Mouse (Mus musculus) yolk sac, embryonic 10.5 days (tissue): Measurements from ENCODE around the gene Tmem259.

Experiments used
- DNase-seq: peaks from one replicate; pipeline ENCODE4 v3.0.0-alpha.2; 2017; ENCODE audit warnings: low spot score

The Tmem259 gene

DNA sequence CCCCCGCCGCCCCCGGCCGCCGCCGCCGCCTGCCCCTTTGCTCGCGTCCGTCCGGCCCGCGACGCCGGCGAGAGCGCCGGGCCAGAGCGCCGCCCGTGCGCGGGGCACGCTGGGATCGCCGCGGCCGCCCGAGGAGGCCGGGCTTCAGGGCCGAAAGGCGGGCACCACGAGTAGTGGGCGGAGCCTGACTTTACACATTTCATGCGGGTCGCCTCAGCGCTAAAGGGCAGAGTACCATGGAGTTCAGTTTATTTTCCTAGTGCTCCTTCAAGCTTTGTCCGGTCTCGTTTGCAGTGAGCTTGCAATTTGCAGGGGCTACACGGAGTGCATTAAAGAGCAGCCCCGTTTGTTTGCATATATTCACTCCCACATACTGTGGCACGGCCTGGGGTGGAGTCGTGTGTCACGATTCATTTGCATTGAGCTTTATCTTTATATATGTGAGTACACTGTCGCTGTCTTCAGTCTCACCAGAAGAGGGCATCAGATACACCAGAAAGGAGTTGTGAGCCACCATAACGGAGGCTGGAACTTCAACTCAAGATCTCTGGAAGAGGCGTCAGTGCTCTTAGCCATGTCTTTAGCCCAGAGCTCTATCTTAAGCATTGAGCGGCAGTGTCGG lies at the start of gene Tmem259:
Tmem259 (minus strand) TSS at position 136 of the 622 bp plus-strand sequence.
- DNase-seq, result peak; percentile 93

DNA sequence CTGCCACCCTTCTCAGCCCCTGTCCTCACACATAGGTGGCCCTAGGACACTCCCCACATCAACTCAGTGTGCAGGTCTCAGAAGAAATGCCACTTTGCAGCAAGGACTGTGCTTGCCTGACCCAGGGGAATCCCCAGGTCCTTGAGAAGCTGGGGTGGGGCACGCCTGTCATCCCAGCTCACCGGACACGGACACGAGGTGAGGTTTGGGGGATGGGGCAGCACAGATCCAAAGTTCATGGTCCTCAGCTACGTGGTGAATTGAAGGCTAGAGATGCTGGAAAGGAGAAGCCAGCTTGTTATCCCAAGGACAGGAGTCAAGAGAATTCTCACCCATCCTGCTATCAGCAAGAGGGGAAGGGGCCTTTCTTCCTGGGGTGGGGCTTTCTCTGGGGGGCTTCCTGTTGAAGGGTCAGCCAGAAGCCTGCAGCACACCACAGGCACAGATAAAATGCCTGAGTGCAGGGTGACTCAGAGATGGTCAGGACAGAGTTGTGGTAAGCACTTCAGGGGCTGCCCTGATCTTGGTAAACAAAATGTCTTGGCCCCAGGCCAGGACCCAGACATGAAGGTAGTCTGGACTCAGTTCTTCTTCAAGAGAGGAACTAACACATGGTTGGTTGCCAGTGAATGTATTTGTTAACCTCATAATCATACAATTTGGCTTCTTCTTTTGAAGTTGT lies 48.8 kb upstream of the Tmem259 start:
- DNase-seq, result peak; percentile 90

DNA sequence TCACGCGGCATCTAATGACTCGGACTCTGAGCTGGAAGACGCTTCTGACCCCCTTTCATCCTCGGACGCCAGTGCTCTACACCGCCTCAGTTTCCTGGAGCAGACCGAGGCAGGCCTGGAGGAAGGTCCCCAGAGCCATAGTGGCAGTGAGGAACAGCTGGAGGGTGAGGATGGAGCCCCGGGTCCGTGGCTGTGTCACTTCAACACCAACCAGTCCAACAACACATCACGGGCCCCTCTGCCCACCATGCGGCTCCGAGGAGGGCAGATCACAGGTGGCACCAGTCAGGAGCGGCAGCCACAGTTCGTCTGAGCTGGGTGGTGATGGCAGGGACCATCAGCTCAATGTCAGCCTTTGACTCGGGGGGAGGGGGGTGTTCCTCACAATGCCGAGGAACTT lies 46.6 kb upstream of the Tmem259 start:
- DNase-seq, result no peak

DNA sequence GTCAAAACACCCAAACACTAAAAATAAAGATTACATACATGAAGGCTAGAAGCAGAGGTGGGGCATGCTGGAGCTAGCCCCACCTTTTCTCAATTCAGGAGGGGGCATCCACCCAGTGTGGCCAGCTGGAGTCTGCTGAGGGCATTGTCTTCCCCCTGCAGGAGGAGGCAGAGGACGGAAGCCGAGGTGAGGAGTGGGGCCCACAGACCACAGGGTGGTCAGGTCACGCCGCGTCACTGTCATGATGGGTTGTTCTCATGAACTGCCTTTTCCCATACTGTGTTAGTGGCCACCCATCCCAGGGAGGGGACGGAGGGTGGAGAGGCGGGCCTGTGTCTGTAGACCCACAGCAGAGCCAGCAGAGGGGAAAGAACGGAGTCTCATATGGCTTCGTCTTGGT lies 46.1 kb upstream of the Tmem259 start:
- DNase-seq, result no peak

DNA sequence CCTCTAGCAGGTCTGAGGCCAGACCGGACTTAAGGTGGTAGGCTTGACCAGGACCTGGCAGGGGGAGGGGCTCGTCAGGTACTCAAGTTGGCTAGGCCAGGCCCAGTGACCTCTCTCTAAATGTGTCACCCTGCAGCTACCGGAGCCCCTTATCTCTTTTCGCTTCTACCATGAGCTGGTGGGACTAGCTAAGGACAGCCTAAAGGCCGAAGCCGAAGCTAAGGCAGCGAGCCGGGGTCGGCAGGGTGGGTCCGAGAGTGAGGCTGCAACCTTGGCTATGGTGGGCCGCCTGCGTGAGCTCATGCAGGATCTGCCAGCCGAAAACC lies 44.4 kb upstream of the Tmem259 start:
- no peak for DNase-seq

DNA sequence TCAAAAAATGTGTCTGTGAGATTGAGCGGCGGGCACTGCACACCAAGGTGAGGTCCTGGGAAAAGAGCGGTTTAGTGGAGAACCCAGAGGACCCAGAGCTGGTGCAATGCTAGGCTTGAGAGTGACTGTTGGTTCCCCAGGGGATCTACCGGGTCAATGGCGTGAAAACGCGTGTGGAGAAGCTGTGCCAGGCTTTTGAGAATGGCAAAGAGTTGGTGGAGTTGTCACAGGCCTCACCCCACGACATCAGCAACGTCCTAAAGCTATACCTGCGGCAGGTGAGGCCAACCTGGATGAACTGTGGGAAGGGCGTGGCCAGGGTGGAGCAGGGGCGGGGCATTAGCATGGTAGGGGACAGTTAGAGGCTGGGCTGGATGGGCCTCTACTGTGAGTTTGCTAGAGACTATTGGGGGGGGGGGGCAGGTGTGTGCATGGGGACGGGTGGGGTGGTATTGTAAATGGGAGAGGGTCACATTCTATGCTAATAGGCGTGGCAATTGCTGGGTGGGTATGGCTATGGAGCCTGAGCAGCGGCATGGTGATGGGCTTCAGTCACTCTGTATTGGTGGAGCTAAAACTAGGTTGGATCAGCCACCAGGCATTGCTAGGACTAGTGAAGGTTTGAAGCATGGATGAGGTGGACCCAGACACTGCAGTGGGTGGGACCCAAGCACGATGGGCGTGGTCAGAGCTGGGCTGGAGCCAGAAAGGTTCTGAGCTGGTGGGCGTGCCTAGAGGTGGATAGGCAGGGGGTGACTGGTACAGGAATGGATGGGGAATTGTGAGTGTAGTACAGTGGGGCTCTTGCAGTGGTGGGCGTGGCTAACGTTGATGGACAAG lies 43.8 kb upstream of the Tmem259 start:
- no peak for DNase-seq

DNA sequence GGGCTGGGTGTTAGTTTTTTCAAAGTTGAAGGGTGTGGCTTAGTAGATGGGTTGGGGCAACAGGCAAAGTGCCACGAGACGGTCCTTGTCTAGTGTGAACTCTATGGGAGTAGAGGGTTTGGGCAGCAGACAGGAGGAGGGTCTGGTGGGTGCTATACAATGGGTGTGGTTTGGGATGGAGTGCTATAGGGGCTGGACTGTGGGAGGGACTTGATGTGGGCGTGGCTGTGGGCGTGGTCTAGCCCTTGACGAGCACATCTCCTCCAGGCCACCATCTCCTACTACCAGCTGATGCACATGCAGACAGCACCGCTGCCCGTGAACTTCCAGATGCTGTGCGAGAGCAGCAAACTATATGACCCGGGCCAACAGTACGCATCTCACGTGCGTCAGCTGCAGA lies 41.8 kb upstream of the Tmem259 start:
- DNase-seq, result no peak

DNA sequence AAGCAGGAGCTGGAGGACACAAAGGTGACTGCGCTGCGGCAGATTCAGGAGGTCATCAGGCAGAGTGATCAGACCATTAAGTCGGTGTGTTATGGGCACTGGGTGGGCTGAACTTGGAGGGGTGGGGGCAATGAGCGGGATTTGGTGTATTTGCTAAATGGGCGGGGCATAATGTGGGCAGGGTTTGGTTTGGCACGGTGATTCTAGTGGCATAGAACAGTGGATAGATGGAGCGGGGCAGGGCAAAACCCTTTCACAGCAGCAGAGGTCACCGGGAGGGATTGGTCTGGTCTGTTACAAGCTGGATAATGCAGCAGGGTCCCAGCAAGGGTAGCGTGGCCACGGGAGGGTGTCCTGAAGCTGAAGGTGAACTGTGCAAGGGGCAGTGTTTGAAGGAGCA lies 41.3 kb upstream of the Tmem259 start:
- DNase-seq, result no peak

DNA sequence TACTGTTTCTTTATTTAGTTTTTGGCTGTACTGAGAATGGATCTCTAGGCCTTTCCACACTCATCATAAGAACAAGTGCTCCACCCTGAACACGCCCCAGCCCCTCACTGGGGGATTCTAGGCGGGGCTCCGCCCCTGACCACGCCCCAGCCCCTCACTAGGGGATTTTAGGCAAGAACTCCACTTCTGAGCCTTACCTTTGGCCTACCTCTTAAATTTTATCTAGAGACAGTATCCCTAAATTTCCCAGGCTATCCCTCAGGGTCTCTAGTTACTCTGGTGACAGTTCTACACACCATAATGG lies 40.9 kb upstream of the Tmem259 start:
- no peak for DNase-seq

DNA sequence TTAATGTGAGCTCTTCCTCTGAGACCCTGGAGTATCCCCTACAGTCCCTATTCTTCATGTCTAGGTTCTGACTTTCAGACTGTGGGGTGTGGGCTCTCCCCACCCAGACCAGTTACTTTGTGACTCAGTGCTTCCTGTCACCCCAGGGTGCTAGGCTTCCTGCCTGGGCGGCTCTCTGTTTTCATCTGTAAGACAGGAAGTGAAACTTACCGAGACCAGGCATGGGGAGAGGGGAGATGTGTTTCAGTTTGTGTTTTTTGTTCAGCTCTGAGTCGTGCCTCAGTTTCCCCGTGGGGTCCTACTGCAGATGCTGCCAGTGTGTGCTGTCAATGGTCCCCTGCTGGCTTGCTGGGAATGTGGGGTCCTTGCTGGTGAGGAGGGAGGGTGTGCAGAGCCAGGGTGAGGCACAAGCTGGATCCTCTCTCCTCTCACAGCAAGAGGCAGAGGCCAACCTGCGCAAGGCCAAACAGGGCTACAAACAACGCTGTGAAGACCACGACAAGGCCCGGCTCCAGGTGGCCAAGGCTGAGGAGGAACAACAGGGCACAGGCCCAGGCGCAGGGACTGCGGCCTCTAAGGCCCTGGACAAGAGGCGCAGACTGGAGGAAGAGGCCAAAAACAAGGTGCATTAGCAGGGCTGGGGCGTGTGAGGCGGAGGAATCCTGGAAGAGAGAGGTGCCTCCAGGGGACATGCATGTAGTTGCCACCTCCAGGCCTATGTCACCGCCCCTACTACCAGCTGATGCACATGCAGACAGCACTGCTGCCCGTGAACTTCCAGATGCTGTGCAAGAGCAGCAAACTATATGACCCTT lies 40.3 kb upstream of the Tmem259 start:
- DNase-seq, result no peak

DNA sequence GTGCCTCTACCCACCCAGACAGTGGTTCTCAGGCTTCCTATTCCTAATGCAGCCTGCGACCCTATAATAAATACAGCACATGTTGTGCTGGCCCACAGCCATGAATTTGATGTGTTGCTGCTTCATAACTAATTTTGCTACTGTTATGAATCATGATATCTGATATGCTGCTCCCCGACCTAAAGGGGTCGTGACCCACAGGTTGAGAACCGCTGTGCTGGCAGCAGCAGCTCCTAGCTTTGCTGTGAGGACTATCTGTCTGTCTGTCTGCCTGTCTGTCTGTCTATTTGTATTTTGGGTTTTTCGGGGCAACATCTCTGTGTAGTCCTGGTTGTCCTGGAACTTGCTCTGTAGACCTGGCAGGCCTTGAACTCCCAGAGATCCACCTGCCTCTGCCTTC lies 39.6 kb upstream of the Tmem259 start:
- no peak for DNase-seq

DNA sequence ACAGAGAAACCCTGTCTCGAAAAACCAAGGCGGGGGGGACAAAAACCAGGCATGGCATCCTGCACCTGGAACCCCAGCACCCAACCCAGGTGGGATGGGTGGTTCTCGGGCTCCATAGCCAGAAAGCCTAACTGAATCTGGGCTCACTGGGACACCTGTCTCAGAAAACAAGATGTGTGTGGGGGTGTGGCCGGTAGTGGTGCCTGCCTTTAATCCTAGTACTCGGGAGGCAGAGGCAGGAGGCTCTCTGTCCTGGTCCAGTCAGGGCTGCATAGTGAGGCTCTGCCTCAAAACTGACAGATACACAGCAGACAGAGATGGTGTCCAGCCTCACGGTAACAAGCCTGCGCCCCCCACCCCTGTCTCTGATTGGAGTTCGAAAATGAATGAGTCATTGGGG lies 38.7 kb upstream of the Tmem259 start:
- no peak for DNase-seq

DNA sequence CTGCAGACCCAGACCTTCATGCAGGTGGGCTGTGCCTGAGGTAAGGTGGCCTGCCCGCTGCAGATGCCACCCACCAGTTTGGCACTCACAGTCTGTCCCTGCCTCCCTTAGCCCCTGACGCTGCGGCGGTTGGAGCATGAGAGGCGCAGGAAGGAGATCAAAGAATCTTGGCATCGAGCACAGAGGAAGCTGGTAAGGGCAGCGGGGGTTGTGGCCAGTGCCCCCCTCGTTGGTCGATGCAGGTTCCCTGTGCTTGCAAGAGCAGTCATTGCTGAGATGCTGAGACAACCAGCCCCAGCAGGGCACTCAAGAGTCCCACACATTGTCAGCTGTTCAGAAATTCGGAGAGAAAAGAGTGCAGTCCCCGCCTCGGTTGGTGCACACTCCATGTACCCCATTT lies 38.0 kb upstream of the Tmem259 start:
- no peak for DNase-seq

DNA sequence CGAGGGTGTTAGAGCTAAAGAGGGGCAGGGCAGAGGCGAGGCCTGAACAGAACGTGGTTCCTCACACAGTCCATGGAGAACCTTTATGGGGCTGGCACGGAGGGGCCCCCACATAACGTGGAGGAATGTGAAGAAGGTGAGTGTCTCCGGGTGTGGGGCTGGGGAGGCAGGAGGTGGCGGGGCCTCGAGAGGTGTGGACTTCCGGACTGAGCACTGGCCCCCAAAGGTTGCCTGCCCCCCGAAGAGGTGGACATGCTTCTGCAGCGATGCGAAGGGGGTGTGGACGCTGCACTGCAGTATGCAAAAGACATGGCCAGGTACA lies 37.2 kb upstream of the Tmem259 start:
- DNase-seq, result no peak

DNA sequence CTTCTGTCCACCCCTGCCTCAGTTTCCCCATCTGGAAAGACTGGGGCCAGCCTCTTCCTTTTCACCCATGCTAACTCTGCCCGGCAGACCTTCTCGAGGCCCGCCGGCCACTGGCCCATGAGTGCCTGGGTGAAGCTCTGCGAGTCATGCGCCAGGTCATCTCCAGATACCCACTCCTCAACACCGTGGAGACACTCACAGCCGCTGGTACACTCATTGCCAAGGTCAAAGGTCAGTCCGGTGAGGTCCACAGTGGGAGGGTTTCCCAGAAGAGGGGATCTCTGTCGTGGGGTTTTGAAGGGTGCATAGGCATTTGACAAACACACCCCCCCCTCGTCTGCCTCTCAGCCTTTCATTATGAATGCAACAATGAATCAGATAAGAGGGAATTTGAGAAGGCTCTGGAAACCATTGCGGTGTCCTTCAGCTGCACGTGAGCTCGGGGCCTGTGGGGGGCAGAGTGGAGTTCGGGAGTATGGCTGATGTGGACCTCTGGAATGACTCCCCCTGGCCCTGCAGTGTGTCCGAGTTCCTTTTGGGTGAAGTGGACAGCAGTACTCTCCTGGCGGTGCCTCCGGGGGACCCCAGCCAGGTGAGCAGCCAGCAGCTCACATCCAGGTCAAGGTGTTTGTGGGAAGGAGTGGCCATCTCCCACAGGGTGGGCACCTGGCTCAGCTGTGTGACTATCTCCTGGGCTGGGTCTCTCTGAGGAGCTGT lies 36.6 kb upstream of the Tmem259 start:
- DNase-seq, result no peak

DNA sequence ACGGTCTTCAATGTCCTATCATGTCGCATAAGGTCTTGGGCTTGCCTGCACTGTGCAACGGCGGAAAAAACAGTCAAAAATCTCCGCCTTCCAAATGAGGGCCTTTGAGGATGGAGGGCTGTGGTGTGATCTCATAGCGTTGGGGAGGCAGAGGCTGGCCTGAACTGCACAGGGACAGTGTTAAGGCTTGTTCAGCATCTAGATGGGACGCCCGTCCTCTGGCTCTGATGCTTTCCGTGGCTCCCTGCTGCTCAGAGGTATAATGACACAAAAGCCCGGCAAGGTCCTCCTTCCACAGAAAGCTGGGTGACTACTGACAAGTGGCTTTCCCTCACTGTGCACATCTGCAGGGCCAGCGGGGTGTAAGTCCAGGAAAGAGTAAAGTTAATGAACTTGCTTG lies 36.1 kb upstream of the Tmem259 start:
- DNase-seq, result no peak

DNA sequence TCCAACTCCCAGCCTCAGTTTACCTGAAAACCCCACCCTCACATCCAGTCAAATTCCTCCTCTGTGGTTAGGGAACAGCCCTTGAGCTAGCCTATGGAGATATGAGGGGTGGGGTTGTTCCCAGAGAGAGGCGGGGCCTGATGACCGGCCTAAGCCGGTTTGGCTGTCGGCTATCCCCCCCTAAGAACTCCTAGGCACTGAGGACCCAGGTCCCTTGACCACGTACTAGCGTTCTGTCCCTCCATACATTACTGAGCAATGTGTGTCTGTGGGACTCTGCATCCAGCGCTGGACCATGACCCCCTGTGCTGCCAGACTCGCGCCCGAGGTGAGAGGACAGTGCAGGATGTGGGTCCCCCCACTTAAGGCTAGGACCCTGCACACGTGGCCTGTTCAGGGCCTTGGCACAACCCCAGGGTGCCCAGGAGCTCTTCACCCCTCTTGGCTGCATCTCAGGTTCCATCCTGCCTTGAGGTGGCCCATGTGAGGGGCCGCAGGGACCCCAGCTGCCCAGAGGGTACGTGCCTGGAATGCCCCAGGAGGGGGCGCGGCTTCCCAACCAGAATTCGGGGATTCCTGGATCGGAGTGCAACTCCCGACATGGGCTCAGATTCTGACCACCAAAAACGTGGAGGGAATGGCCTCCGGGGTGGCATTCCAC lies 35.5 kb upstream of the Tmem259 start:
- peak; percentile 62 for DNase-seq

DNA sequence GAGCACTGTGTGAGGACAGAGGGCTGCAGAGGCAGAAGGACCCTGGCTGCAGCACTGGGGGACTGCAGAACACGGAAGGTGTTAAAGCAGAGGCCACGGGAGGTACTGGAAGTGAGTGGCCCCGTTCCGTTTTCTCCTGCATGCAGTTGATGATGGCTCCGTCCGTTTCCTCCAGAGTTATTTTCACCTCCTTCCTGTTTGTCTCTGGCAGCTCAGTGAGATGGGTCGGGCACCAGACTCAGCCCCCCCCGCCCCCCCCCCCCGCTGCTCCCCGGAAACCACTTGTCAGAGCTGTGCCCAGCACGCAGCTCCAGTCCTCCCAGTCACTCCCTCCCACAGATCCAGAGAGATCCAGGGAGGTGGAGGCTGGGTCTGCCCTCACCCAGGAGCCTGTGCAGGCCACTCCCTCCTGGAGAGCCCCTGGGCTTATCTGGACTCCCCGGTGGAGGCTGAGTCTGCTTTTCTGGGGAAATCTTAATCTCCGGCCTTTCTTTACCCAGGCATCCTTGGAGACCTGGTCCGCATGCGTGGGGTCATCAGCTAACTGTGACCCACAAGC lies 34.7 kb upstream of the Tmem259 start:
- DNase-seq, result peak; percentile 79

DNA sequence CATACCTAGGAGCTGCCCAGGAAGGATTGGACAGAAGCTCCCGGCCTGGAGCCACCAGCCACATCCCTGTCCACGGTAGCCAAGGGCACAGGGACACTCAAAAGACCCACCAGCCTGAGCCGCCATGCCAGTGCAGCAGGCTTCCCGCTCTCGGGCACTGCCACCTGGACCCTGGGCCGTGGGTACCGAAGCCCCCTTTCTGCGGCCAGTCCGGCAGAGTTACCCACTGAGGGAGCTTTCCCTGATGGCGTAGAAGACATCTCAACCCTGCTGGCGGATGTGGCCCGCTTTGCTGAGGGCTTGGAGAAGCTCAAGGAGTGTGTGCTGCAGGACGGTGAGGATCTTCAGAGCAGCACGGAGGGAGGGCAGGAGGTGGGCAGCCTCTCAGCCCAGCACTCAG lies 33.6 kb upstream of the Tmem259 start:
- DNase-seq, result no peak

DNA sequence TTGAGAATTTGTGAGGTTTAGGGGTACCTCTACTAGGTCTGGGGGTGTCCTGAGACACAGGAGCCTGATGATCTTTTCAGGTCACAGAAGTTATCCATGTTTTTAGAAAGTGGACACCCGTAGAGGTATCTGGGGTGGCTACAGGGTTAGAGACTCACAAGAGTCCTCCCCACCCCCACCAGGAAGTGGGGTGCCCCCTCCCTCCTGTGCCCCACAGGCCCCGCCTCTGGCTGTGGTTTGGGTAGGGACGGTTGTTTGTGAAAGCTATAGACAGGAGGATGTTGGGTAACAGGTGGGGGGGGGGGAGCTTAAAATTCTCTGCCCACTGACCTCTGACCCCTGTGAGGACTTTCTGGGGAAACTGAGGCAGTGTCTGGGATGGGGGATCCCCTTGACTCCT lies 33.2 kb upstream of the Tmem259 start:
- DNase-seq, result no peak

DNA sequence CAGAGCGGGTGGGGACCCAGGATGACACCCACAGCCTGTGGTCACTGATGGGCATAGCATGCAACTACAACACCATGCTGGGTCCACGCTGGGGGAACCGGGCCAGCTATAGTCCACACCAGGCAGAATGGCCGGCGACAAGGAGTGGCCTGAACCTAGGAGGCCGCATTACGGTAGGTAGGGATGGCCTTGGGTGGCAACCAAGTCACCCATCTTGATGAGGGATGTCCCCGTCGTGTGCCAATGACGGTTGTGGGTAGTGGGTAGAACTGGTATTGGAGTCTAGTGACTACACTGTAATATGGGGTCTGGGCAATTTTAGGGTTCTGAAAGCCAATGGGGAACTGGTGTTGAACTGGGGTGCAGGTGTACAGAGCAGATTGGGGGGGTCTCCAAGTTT lies 32.8 kb upstream of the Tmem259 start:
- no peak for DNase-seq
